Mouse (Mus musculus) activated CD4-positive, CD25-positive, alpha-beta regulatory T cell, adult 4 months (primary cell): ENCODE measurements around the gene Ccl4. TPM values are rescaled to one million over a fixed set of nuclear protein-coding genes. Genes with fewer than 3 reads are reported as not detected.

Experiments used
- ATAC-seq: one replicate; pipeline ENCODE4 v1.8.0; 2017
- polyA plus RNA-seq, 2 experiments: library from polyadenylated mRNA; unstranded; fragments of 100-300 nt; shearing (Covaris generic); gene quantifications; one replicate each; pipeline ENCODE4 v1.2.1; 2017

Ccl4 gene
- polyA plus RNA-seq, 2 experiments from 2014 or later: 14.3 to 40.5 TPM

GRCm38 (mm10) chr11:83689918-83690317 lies 27.5 kb downstream of the Ccl4 start:
- no peak for ATAC-seq

- no peak for ATAC-seq
Measured at GRCm38 (mm10) chr11:83692008-83692407, 29.6 kb downstream of the Ccl4 start.

GRCm38 (mm10) chr11:83703705-83704104 lies 41.3 kb downstream of the Ccl4 start, which contains the start of gene Wfdc17:
Gene Wfdc17, plus strand, starts transcription at chr11:83703991.
- ATAC-seq: no peak

- ATAC-seq: no peak
Measured at GRCm38 (mm10) chr11:83708715-83709114, 46.3 kb downstream of the Ccl4 start, which contains the start of gene Wfdc18. Gene Wfdc18, plus strand, starts transcription at chr11:83709015.

- ATAC-seq: no peak
Measured at GRCm38 (mm10) chr11:83709683-83710082, 47.3 kb downstream of the Ccl4 start.

GRCm38 (mm10) chr11:83712671-83713070 lies 50.3 kb downstream of the Ccl4 start:
- ATAC-seq: no peak

GRCm38 (mm10) chr11:83713925-83714324 lies 51.5 kb downstream of the Ccl4 start:
- no peak for ATAC-seq

Other genes with a start within 250 kb of the Ccl4 start
- not detected for gene Gas2l2, start 233.1 kb upstream of the Ccl4 start, polyA plus RNA-seq
- gene 1700020L24Rik, start 224.9 kb upstream of the Ccl4 start, polyA plus RNA-seq: under 1 TPM; 0.71 to 0.92 TPM
- gene Mmp28, start 199.5 kb upstream of the Ccl4 start, polyA plus RNA-seq: not detected
- 10 to 100 TPM; 10.8 to 12.5 TPM for gene Taf15, start 189.5 kb upstream of the Ccl4 start, polyA plus RNA-seq
- gene Heatr9, start 140.4 kb upstream of the Ccl4 start, polyA plus RNA-seq: under 1 TPM; 0.25 to 0.46 TPM
- gene Ccl5, start 132.1 kb upstream of the Ccl4 start, polyA plus RNA-seq: 100 to 1,000 TPM; 462 to 551 TPM
- gene Ccl9, start 83.9 kb upstream of the Ccl4 start, polyA plus RNA-seq: under 1 TPM in 1 of 2 experiments, not detected in 1; 0.67 TPM
- gene Ccl6, start 69.5 kb upstream of the Ccl4 start, polyA plus RNA-seq: 1 to 10 TPM in 1 of 2 experiments, not detected in 1; 1.4 TPM
- gene Rpl9-ps1, start 17.0 kb upstream of the Ccl4 start, polyA plus RNA-seq: 1 to 10 TPM in 1 of 2 experiments, not detected in 1; 2.2 TPM
- gene Ccl3, start 13.2 kb upstream of the Ccl4 start, polyA plus RNA-seq: 1 to 10 TPM; 1.2 to 5.1 TPM
- not detected for gene Wfdc17, start 41.4 kb downstream of the Ccl4 start, polyA plus RNA-seq
- not detected for gene Wfdc18, start 46.4 kb downstream of the Ccl4 start, polyA plus RNA-seq
- not detected for gene Wfdc21, start 84.4 kb downstream of the Ccl4 start, polyA plus RNA-seq
- 10 to 100 TPM; 27.8 to 28.1 TPM for gene Heatr6, start 91.1 kb downstream of the Ccl4 start, polyA plus RNA-seq
- gene Hnf1b, start 187.5 kb downstream of the Ccl4 start, polyA plus RNA-seq: not detected